Mouse (Mus musculus) bone marrow macrophage, adult 2 months (primary cell): Measurements from ENCODE around the gene Akap7. TPM values are rescaled to one million over a fixed set of nuclear protein-coding genes. Genes with fewer than 3 reads are reported as not detected.
"Not testable (repeated sequence)": the region's sequence is repeated elsewhere in the genome, so short reads cannot be mapped to it uniquely, and the experiment has no call there.

Source experiments
- H3K27ac ChIP-seq: 2 replicates; pipeline ENCODE4 v1.5.1; 2012; ENCODE audit warnings: low read depth, low read length; ENCODE audit not compliant: insufficient read depth
- H3K4me1 ChIP-seq: 2 replicates; pipeline ENCODE4 v1.6.1; 2012; ENCODE audit warnings: low read length; ENCODE audit not compliant: control insufficient read depth, insufficient read depth
- H3K4me3 ChIP-seq: 2 replicates; pipeline ENCODE4 v1.5.1; 2012; ENCODE audit warnings: mild to moderate bottlenecking, low read length, moderate library complexity; ENCODE audit not compliant: insufficient read depth
- CTCF ChIP-seq: IDR thresholded peaks from 2 replicates; pipeline ENCODE4 v1.5.1; 2012; ENCODE audit warnings: low read depth, mild to moderate bottlenecking, low read length, moderate library complexity
- POLR2A ChIP-seq: IDR thresholded peaks from 2 replicates; pipeline ENCODE4 v1.6.1; 2012; ENCODE audit warnings: mild to moderate bottlenecking, low read depth, low read length, borderline replicate concordance
- polyA plus RNA-seq: library from polyadenylated mRNA; stranded (reverse); fragments of >200 nt; gene quantifications from 2 replicates; pipeline ENCODE4 v1.2.4, GENCODE M21; 2012; ENCODE audit not compliant: missing spikeins, insufficient read depth, insufficient read length

Akap7 gene
- polyA plus RNA-seq, 1 experiment = 26.0 TPM

DNA sequence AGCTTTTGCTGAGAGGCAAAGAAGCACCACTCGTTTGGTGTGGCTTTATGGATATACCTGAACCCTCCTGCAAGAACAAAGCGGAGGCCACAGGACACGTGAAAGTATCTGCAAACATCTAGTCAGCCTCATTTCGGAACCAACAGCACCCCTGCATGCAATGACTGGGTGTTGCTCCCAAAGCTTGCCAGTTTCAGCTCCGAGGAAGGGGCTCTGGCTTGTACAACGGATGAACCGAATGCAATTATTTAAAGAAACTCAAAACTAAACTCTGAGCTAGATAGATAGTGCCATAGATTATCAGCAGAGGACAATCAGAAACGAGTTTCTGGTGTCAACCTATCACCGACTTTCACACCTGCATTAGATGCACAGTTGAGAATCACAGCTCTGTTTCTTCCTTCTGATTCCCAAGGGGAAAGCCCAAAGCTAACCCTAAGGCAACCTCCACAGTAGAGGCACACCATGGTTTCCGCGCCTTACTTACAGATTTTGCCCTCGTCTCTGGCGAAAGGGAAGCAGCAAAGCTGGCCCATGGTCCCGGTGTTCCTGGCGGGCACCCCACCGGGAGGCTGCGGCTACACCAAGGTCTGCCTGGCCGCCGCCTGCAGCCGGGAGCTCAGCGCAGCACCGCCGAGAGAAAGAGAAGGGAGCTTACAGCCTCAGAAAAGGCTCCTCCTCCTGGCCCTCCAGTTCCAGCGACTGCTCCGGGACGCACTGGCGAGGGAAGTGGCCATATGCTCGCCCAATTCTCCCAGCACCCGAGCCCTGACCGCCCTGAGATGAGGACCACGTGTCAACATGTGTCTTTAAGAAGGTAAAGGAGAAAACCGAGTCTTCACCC, 107.9 kb downstream of the Akap7 start:
- 0 out of 2 replicates have a peak overlapping the region, but pooled peaks have one; percentile 12 for H3K4me3 ChIP-seq
- no peak overlapping the region for H3K27ac ChIP-seq
- H3K4me1 ChIP-seq = peaks cover 5% of the 10 kb centered on the region
- no peak for TF ChIP-seq POLR2A
- no peak for TF ChIP-seq CTCF

DNA sequence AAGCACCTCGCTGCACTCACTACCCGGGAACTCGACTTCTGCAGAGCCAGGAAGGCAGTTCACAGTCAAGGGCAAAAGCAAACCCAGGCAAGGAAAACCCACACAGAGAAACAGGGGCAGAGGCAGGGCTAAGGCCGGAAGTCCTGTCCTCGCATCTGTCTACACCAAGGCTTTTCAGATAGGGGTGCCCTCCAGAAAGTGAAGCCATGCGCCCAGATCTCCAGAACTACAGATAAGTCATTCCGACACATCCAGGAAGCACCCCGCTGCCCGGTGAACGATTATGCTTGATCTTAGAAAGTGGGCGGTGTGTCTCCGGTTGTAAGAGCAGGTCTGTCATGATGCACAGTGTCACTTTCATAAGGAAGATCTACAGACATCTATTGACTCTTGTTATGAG, 109.1 kb downstream of the Akap7 start:
- Histone ChIP-seq H3K4me3 (no peak overlapping the region), H3K27ac (no peak overlapping the region), H3K4me1 (peaks cover 5% of the 10 kb centered on the region)
- TF ChIP-seq POLR2A = no peak
- no peak for TF ChIP-seq CTCF

DNA sequence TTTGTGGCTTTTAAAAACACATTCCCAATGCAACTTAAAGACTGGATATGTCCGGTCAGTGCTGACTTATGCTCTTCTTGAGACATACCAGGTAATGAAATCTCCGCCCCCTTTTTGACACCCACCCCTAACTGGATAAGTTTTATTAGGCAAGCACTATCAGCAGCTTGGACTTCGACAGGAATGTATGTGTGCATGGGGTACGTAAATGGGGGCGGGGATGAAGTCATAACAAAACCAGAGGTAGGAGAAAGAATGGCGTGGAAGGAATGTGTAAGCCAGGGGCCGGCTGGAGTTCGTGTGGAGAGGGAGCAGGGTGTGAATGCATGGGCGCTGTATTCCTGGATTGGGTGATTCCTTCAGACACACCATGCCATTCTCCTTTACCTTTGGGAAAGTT, 109.6 kb downstream of the Akap7 start:
- no peak overlapping the region for H3K4me3 ChIP-seq
- no peak for TF ChIP-seq CTCF
- no peak for TF ChIP-seq POLR2A
- no peak overlapping the region for H3K27ac ChIP-seq
- H3K4me1 ChIP-seq = peaks cover 5% of the 10 kb centered on the region

DNA sequence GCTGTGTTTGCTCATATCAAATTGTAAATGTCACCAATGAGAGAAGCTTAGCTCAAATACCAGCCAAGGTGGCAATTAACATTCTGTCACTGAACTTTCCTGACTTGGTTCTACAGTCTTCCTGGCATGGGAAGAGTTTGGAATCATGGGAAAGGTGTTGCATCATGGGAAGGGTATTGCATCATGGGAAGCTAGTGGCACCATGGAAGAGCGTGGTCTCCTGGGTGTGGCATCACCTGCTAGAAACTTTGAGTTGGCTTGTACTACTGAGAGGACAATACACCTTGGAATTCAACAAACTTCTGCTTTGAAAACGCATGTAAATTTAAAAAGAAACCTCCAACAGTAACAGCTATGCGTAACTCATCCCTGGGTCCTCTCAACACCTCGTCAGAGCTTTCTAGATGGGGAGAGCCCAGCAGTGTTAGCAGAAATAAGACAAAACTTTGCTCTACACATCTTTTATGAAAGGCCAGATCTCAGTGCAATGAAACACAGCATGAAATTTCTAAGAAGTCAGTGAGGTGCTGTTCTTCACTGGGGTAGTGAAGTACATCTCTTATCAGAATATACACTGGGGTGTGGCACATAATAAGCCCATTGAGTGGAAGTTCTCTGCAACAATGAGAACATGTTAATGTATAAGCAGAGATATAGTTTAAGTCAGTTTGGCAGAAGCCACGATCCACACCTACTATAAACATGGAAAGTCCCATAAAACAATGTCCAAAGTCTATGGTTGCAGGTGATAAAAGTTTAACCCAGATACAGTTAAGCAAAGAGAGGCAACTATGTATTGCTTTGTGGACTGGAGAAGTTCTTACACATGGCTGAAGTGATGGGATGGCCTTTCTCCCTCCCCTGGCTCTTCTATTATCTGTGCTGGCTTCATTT, 115.2 kb downstream of the Akap7 start:
- no peak overlapping the region for H3K4me3 ChIP-seq
- peaks cover 5% of the 10 kb centered on the region for H3K4me1 ChIP-seq
- H3K27ac ChIP-seq = no peak overlapping the region
- no peak for TF ChIP-seq CTCF
- TF ChIP-seq POLR2A = no peak

DNA sequence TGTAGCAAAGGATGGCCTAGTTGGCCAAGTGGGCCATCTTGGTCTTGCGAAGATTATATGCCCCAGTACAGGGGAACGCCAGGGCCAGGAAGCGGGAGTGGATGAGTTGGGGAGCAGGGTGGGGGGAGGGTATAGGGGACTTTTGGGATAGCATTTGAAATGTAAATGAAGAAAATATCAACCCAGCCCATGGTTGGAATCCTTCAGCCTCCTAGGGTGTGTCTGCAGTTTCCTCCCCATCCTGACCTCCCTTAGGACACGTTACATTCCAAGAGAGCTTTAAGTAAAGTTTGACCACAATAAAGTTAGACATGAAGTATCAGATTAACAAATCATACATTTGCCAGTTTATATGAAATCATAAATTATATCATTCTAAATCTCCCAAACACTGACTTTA, 116.5 kb downstream of the Akap7 start:
- TF ChIP-seq CTCF = no peak
- TF ChIP-seq POLR2A = no peak

DNA sequence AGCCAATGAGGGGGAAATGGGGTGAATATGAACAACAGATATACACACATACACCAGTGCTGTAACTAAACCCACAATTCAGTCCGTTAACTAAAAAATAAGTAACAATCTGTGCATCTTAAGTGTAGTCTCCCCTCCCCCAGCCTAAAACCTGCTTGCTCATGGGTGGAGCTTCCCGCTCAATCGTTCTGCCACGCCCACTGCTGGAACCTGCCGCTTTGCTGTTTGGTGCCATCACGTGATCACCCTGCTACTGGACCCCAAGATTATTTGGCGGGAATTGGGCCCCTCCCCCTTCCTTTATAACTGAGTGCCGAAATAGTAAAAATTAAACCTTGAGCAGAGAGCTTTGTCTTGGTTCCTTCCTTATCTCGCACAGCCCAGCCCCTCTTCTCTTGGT, 121.4 kb downstream of the Akap7 start:
- not testable (repeated sequence) for H3K4me1 ChIP-seq, H3K27ac ChIP-seq, H3K4me3 ChIP-seq

More for the DNA sequence above, 116.5 kb downstream of the Akap7 start:
- no peaks in the 10 kb centered on the region for H3K4me1 ChIP-seq
- no peak overlapping the region for H3K4me3 ChIP-seq
- H3K27ac ChIP-seq = no peak overlapping the region

DNA sequence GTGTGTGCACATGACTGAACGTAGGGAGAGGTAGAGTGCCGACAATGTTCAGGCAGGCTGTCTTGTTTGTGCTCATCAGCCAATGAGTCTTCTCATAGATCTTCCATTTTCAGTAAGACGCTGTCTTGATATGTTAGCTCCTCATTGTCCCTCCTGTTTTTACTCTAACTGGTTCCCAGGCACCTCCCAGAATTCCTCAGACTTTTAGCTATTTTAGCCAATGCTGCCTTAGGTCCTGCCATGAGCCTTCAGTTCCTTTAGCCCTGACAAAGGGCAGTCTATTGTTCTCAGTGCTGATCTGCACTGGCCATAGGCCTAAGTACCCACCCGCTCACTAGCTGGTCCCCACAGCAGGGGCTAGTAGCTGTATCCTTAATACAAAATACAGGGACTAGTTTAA, 122.0 kb downstream of the Akap7 start:
- TF ChIP-seq POLR2A = no peak
- no peak for TF ChIP-seq CTCF
- H3K27ac ChIP-seq = no peak overlapping the region

DNA sequence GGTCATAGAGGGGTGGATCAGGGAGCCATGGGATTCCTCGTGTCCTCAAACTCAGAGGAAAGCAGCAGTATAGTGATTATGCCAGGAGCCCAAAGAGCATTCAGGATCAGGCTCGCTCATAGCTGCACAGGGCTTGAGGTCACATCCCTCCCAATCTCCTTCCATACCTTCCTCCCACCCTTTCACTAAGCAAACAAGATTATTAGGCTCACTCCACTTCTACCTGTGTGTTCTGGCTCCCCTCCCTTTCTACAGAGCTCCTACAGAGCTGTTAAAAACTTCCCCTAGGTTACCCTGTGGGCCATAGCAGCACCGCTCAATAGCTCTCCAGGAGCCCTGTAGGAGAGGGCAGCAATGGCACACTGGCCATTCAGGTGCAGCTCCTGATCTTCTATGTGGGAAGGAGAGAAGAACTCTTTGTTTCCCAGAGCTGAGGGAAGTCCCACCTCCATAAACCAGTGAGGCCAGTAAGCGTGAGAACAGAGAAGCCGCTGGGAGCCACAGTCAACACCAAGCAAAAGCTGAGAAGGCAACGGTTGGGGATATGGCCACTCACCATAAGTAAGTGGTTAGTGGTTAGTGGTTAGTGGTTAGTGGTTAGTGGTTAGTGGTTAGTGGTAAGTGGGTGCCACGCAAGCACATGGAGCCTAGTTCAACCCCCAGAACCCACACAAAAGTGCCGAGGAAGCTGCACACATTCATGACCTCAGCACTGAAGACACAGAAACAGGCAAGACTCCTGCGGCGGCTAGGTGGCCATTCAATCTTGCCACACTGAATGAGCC, 122.7 kb downstream of the Akap7 start:
- Histone ChIP-seq H3K4me3 (no peak overlapping the region), H3K27ac (no peak overlapping the region), H3K4me1 (no peaks in the 10 kb centered on the region)
- TF ChIP-seq POLR2A (no peak), CTCF (no peak)

More for the DNA sequence above, 122.0 kb downstream of the Akap7 start:
- H3K4me1 ChIP-seq = no peaks in the 10 kb centered on the region
- H3K4me3 ChIP-seq = no peak overlapping the region

DNA sequence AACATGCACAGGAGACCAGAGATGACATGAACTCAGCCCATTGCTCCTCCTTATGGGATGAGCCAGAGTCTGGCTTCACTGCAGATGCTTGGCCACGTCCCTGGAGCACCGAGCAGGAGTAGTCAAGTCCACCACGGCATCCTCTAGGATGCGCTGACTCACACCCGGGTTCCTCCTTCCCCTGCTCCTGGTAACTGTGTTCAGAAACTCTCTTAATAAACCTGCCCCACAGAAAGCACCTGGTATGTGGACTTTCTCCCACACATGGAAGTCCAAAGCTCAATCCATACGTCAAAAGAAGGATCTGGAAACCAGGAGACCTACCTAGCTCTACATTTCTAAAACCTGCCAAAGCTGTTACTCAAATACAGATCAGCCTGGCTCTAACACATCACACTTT, 124.4 kb downstream of the Akap7 start:
- no peak overlapping the region for H3K4me3 ChIP-seq
- no peaks in the 10 kb centered on the region for H3K4me1 ChIP-seq
- no peak overlapping the region for H3K27ac ChIP-seq
- no peak for TF ChIP-seq POLR2A
- no peak for TF ChIP-seq CTCF
